Mouse (Mus musculus) stomach, postnatal 0 days (tissue): ENCODE results near the gene Notch1. TPM values are rescaled to one million over a fixed set of nuclear protein-coding genes. Genes with fewer than 3 reads are reported as not detected.

Experiments used
- ATAC-seq: fragments of 200-750 bp; cut with Nextera tagmentation; 2 replicates; pipeline ENCODE4 v1.8.0; 2017; ENCODE audit not compliant: low FRiP score, low TSS enrichment
- DNase-seq: peaks from one replicate; pipeline ENCODE4 v3.0.0-alpha.2; 2016; ENCODE audit warnings: low spot score
- H3K27ac ChIP-seq: fragments of 300-500 bp; sonication (generic); replicated peaks from 2 replicates; pipeline ENCODE4 v1.5.1; 2014; ENCODE audit warnings: mild to moderate bottlenecking, control low read depth
- H3K27me3 ChIP-seq: fragments of 300-500 bp; sonication (generic); 2 replicates; pipeline ENCODE4 v1.6.1; 2014; ENCODE audit warnings: low read length; ENCODE audit not compliant: control insufficient read depth, insufficient read depth
- H3K36me3 ChIP-seq: fragments of 300-500 bp; sonication (generic); 2 replicates; pipeline ENCODE4 v1.6.1; 2014; ENCODE audit warnings: low read length, mixed read lengths; ENCODE audit not compliant: control insufficient read depth, insufficient read depth
- H3K4me1 ChIP-seq: fragments of 300-500 bp; sonication (generic); replicated peaks from 2 replicates; pipeline ENCODE4 v1.6.1; 2014; ENCODE audit warnings: antibody characterized with exemption; ENCODE audit not compliant: control insufficient read depth, insufficient read depth
- H3K4me2 ChIP-seq: fragments of 300-500 bp; sonication (generic); replicated peaks from 2 replicates; pipeline ENCODE4 v1.6.1; 2014; ENCODE audit warnings: low read depth, mild to moderate bottlenecking, control low read depth, moderate library complexity
- H3K4me3 ChIP-seq: fragments of 300-500 bp; sonication (generic); 2 replicates; pipeline ENCODE4 v1.5.1; 2014; ENCODE audit warnings: low read depth, low read length, control low read depth
- H3K9ac ChIP-seq: fragments of 300-500 bp; sonication (generic); 2 replicates; pipeline ENCODE4 v1.6.1; 2014; ENCODE audit warnings: mild to moderate bottlenecking, low read length, control low read depth, mixed read lengths
- H3K9me3 ChIP-seq: fragments of 300-500 bp; sonication (generic); 2 replicates; pipeline ENCODE4 v1.6.1; 2016; ENCODE audit warnings: low read length; ENCODE audit not compliant: control insufficient read depth
- CTCF ChIP-seq: IDR thresholded peaks from 2 replicates; pipeline ENCODE4 v1.5.1; 2016; ENCODE audit warnings: antibody characterized with exemption, low read depth, mild to moderate bottlenecking, moderate library complexity
- EP300 ChIP-seq: optimal IDR thresholded peaks from 2 replicates; pipeline ENCODE3; 2016; ENCODE audit warnings: antibody characterized with exemption
- WGBS: fragments of 180-500 bp; shearing (Covaris S2); extraction: QIAGEN DNeasy Blood & Tissue Kit; methylation state at CpG from one replicate; pipeline ENCODE4 v1.1.7; 2014; 5-methylcytosine and 5-hydroxymethylcytosine counted together
- polyA plus RNA-seq: library from polyadenylated mRNA; unstranded; fragments of >200 nt; fragmentation: Nextera tagmentation; extraction: Ambion mirVana; gene quantifications from 2 replicates; pipeline ENCODE4 v1.2.1, GENCODE M21; 2015

Notch1 gene
- polyA plus RNA-seq, 1 experiment from 2014 or later, result 4.8 TPM

- Histone ChIP-seq H3K36me3 (peaks cover 16% of the 10 kb centered on the region), H3K9ac (peak overlapping the region; percentile 93), H3K4me2 (peak overlapping the region; percentile 68), H3K27me3 (no peaks in the 10 kb centered on the region), H3K27ac (peak overlapping the region; percentile 96), H3K4me1 (peaks cover 7% of the 10 kb centered on the region), H3K4me3 (peak overlapping the region; percentile 88), H3K9me3 (no peaks in the 10 kb centered on the region)
- ATAC-seq (no peak), DNase-seq (peak; percentile 40)
- TF ChIP-seq EP300 (no peak), CTCF (no peak)
- WGBS, result 1% methylated on average over 15 of the region's 15 CpGs
Measured at GRCm38 (mm10) chr2:26444368-26444767, 72.1 kb downstream of the Notch1 start.

GRCm38 (mm10) chr2:26443876-26444275, 72.6 kb downstream of the Notch1 start:
- DNase-seq (no peak), ATAC-seq (no peak)
- 4% methylated on average over 3 of the region's 3 CpGs for WGBS
- Histone ChIP-seq H3K9ac (peak overlapping the region; percentile 93), H3K4me1 (peaks cover 7% of the 10 kb centered on the region), H3K9me3 (no peaks in the 10 kb centered on the region), H3K4me2 (peak overlapping the region; percentile 68), H3K27ac (no peak overlapping the region), H3K27me3 (no peaks in the 10 kb centered on the region), H3K4me3 (peak overlapping the region; percentile 88), H3K36me3 (peaks cover 17% of the 10 kb centered on the region)
- TF ChIP-seq EP300, result no peak
- no peak for TF ChIP-seq CTCF

GRCm38 (mm10) chr2:26442843-26443242, 73.6 kb downstream of the Notch1 start:
- Histone ChIP-seq H3K36me3 (peaks cover 24% of the 10 kb centered on the region), H3K4me3 (no peak overlapping the region), H3K4me2 (no peak overlapping the region), H3K9me3 (no peaks in the 10 kb centered on the region), H3K27me3 (no peaks in the 10 kb centered on the region), H3K27ac (no peak overlapping the region), H3K9ac (0 out of 2 replicates have a peak overlapping the region, but pooled peaks have one; percentile 9), H3K4me1 (peaks cover 7% of the 10 kb centered on the region)
- WGBS, result 83% methylated on average over 1 of the region's 1 CpGs
- DNase-seq (no peak), ATAC-seq (no peak)
- TF ChIP-seq CTCF (no peak), EP300 (no peak)

GRCm38 (mm10) chr2:26441688-26442087, 74.8 kb downstream of the Notch1 start:
- no peak overlapping the region for H3K27ac ChIP-seq
- peaks cover 3% of the 10 kb centered on the region for H3K4me1 ChIP-seq
- H3K27me3 ChIP-seq, result no peaks in the 10 kb centered on the region
- TF ChIP-seq CTCF (no peak), EP300 (no peak)
- no peak overlapping the region for H3K4me3 ChIP-seq
- WGBS, result 55% methylated on average over 5 of the region's 5 CpGs
- no peak for ATAC-seq
- H3K36me3 ChIP-seq, result peaks cover 24% of the 10 kb centered on the region
- no peaks in the 10 kb centered on the region for H3K9me3 ChIP-seq
- DNase-seq, result no peak
- no peak overlapping the region for H3K9ac ChIP-seq
- H3K4me2 ChIP-seq, result no peak overlapping the region

- Histone ChIP-seq H3K9me3 (no peaks in the 10 kb centered on the region), H3K9ac (no peak overlapping the region), H3K27ac (no peak overlapping the region), H3K4me1 (no peaks in the 10 kb centered on the region), H3K4me2 (no peak overlapping the region), H3K4me3 (no peak overlapping the region), H3K27me3 (no peaks in the 10 kb centered on the region), H3K36me3 (peaks cover 24% of the 10 kb centered on the region)
- DNase-seq (no peak), ATAC-seq (no peak)
- no peak for TF ChIP-seq CTCF
- TF ChIP-seq EP300, result no peak
- WGBS, result 95% methylated on average over 4 of the region's 4 CpGs
Measured at GRCm38 (mm10) chr2:26441261-26441660, 75.2 kb downstream of the Notch1 start.

- Histone ChIP-seq H3K9me3 (no peaks in the 10 kb centered on the region), H3K36me3 (peaks cover 35% of the 10 kb centered on the region), H3K9ac (no peak overlapping the region), H3K4me1 (no peaks in the 10 kb centered on the region), H3K27ac (0 out of 2 replicates have a peak overlapping the region, but pooled peaks have one; percentile 24), H3K27me3 (no peaks in the 10 kb centered on the region), H3K4me2 (no peak overlapping the region), H3K4me3 (no peak overlapping the region)
- ATAC-seq (no peak), DNase-seq (no peak)
- TF ChIP-seq EP300, result no peak
- no peak for TF ChIP-seq CTCF
- WGBS, result 88% methylated on average over 6 of the region's 6 CpGs
Measured at GRCm38 (mm10) chr2:26439671-26440070, 76.8 kb downstream of the Notch1 start.
